Mouse (Mus musculus): ENCODE measurements around the gene Swt1.

Gene Swt1

GRCm38 (mm10) chr1:151319267-151319666 is 109.0 kb downstream of the Swt1 start:
- no peak for DNase-seq (ENCODE audit: low read depth, low spot score)

Measured in embryo, embryonic 11.5 days (tissue).